Mouse (Mus musculus): ENCODE measurements around the gene Gdap2. TPM values are rescaled to one million over a fixed set of nuclear protein-coding genes. Genes with fewer than 3 reads are reported as not detected.
A peak's percentile ranks its signal among the peaks of the same experiment; 100 is the strongest.

The Gdap2 gene
- 37.5 and 39.7 TPM in 2 replicates for polyA plus RNA-seq (2016; fragmentation: Nextera tagmentation; extraction: Ambion mirVana)

DNA sequence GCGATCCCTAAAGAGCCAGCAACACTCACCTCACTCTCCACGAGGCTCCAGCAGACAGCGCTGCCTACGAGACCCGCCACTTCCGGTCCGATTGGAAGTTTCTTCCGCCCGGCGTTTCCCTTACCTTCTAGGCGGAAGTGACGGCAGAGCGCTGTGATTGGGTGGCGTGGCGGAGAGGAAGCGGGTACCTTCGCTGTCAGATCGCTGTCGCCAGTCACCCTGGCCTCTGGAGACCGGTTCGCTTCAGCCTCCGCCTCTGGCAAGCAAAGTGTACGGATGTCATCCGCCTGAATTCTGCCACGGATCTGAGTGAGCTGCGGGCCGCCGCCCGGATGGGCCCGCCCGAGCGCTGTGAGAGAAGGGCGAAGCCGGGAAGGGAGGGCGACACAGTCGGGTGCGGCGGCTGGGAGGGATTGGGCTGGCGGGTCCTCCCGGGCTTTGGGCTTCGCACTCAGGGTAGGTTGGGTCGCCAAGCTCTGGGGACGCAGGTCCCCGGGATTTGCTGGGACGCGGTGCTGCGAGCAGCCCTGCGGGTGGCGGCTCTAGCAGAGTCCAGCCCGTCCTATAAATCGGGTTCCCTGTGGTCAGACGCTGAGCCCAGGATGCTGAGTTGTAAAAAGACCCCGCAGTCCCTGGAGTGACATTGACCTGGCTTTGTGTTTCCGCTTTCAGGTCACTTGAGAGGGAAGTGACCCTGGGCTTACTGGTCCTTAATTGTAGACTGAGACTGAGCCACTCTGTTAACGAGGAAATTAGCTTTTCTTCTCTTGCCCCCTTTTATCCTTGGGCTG is at the start of gene Gdap2, which contains the start of gene Wdr3:
Gdap2 (plus strand) TSS at position 67 of the 791 bp plus-strand sequence.
Wdr3 (minus strand) TSS at position 93 of the 791 bp plus-strand sequence.
- Histone ChIP-seq H3K4me3 (peak within 1 kb of the TSS; percentile 91), H3K9ac (replicated peaks) (peak within 1 kb of the TSS; percentile 89), H3K36me3 (peaks cover 26% of the 10 kb centered on the region), H3K27me3 (no peaks in the 10 kb centered on the region), H3K4me1 (peaks cover 13% of the 10 kb centered on the region), H3K27ac (replicated peaks) (peak within 1 kb of the TSS; percentile 92), H3K4me2 (replicated peaks) (peak within 1 kb of the TSS; percentile 83), H3K9me3 (no peaks in the 10 kb centered on the region)
- WGBS, result under 1% methylated on average over 55 of the region's 55 CpGs
- peak; percentile 99 for ATAC-seq (ENCODE audit: low FRiP score, low read depth)

DNA sequence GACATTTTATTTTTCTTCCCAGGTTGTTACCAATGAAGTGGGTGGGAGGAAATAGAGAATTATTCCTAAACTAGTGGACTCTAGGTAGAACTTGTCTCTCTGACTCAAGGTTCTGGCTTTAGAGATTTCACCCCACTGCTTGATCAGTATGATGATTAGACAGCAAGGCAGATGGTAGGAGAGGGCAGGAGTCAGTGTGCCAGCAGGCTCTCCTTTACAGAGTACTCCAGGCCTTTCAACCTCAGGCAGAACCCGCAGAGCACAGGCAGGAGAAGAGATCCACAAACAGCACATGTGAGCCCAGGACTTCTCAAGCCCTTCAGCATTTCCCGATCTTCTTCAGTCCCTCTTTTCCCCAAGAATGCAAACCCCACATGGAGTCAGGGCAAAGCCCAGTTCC is 43.5 kb upstream of the Gdap2 start:
- no peak overlapping the region for H3K9ac ChIP-seq (replicated peaks)
- H3K4me2 ChIP-seq (replicated peaks), result no peak overlapping the region
- ATAC-seq (ENCODE audit: low FRiP score, low read depth), result no peak
- H3K9me3 ChIP-seq, result no peaks in the 10 kb centered on the region
- WGBS, result 93% methylated on average over 2 of the region's 2 CpGs
- H3K27ac ChIP-seq (replicated peaks), result no peak overlapping the region
- no peaks in the 10 kb centered on the region for H3K27me3 ChIP-seq
- no peak overlapping the region for H3K4me3 ChIP-seq
- H3K4me1 ChIP-seq, result no peaks in the 10 kb centered on the region
- no peaks in the 10 kb centered on the region for H3K36me3 ChIP-seq

DNA sequence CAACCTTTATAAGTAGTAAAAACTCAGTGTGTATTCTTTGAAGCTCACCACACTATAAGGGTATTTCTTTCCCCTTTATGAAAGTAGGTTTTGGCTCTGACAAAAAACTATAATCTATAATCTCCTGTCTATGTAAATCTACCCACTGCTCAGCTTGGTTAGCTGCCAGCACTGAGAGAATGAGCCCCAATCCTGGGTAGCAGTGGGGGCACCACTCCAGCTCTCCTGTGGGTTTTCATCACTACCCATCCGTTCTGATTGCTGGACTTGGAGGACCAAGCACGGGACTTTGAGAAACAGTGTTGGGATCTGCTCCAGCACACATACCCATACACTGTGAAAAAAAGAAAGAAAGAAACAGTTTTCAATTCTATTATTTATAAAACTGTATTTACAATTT is 40.2 kb upstream of the Gdap2 start:
- Histone ChIP-seq H3K4me1 (no peaks in the 10 kb centered on the region), H3K36me3 (no peaks in the 10 kb centered on the region), H3K4me2 (replicated peaks) (no peak overlapping the region), H3K9ac (replicated peaks) (no peak overlapping the region), H3K4me3 (no peak overlapping the region), H3K9me3 (no peaks in the 10 kb centered on the region), H3K27me3 (no peaks in the 10 kb centered on the region), H3K27ac (replicated peaks) (no peak overlapping the region)
- ATAC-seq (ENCODE audit: low FRiP score, low read depth), result no peak
- WGBS, result 82% methylated on average over 2 of the region's 2 CpGs

DNA sequence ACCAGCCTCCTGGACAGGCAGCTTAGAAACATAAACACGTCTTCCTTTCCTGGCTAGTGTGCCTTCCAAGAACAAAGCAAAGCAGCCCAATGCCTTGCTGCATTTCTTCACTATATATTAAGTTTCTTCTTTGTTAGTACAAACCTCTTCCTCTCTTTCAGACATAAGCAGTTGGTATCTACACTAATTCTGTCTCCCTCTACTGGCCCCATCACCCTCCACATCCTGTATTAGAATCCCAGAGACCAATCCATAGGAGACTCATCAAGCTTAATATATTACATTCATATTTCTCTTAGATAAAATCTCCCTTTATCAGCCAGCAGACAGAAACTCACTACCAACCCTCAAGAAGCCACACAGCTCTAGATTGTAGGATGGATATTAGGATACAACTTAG is 39.7 kb upstream of the Gdap2 start:
- H3K4me1 ChIP-seq, result no peaks in the 10 kb centered on the region

DNA sequence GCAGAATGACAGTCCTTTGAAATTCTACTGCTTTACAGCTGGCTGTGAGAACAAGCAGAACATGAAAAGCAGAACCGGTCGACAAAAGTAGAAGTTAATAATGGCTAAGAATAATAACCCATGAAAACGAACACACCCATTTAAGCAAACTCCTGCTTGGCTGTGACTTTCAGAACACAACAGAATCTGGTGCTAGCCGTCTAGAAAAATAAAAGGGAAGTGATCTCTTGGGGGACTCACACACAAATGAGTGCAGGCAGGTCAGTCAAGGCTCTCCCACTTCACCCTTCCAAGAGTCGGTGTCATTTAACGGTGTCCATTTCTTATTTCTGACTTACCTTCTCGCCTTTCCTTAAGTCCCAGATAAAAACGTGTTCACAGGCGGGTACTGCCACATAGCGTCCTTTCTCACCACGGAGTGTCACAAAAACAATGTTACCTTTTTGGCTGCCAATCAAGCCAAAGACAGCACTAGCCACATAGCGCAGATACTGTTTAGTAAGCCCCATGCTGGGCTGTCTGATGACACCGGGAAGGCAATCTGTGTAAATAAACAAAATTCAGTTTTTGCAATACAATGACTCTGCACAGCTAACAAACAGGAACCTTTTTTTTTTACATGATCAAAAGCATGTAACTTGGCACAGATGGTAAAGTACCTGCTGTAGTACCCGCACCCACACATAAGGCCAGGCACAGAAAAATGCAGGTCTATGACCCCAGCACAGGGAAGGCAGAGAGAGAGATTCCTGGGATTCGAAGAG is 1.3 kb upstream of the Gdap2 start:
- 87% methylated on average over 15 of the region's 15 CpGs for WGBS
- Histone ChIP-seq H3K27me3 (no peaks in the 10 kb centered on the region), H3K9ac (replicated peaks) (peak overlapping the region; percentile 89; the same call in 1 of the 2 replicates), H3K4me3 (peak overlapping the region; percentile 91), H3K9me3 (no peaks in the 10 kb centered on the region), H3K4me2 (replicated peaks) (peak overlapping the region; percentile 83), H3K36me3 (peaks cover 33% of the 10 kb centered on the region), H3K4me1 (peaks cover 13% of the 10 kb centered on the region), H3K27ac (replicated peaks) (no peak overlapping the region)
- no peak for ATAC-seq (ENCODE audit: low FRiP score, low read depth)

More for the DNA sequence above, 39.7 kb upstream of the Gdap2 start:
- Histone ChIP-seq H3K4me2 (replicated peaks) (no peak overlapping the region), H3K27me3 (no peaks in the 10 kb centered on the region), H3K36me3 (no peaks in the 10 kb centered on the region), H3K9me3 (no peaks in the 10 kb centered on the region), H3K9ac (replicated peaks) (no peak overlapping the region), H3K4me3 (no peak overlapping the region), H3K27ac (replicated peaks) (no peak overlapping the region)
- ATAC-seq (ENCODE audit: low FRiP score, low read depth), result no peak
- 84% methylated on average over 1 of the region's 1 CpGs for WGBS

DNA sequence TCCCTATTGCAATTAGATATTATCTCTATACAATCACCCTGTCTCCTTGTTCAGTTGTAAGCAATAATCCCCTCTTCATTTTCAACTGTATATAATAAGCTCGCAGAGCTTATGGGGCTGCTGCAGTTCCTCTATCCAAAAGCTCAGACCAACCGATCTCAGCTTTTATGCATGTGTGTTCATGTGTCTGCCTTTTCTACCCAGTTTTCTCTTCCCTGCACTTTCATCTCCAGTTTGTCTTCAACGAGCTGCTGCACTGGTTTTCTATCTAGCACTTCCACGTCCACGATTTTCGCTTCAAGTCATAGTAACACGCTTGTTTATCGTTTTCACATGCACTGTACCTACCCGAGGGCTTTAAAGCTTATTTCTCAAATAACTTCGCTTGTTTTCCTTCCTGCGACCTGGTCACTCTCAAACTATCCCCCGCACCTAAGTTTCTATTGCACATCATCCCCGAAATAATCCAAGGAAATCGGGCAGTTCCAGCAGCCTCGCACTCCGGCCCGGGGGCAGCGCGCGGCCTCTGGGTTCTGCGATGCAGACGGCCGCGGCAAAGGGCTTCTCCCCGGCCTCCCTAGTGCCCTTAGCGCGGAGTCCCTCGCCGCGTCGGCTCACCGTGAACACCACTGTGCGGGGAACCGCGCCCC is 391 bp upstream of the Gdap2 start:
- no peaks in the 10 kb centered on the region for H3K9me3 ChIP-seq
- peak overlapping the region; percentile 83 for H3K4me2 ChIP-seq (replicated peaks)
- peak overlapping the region; percentile 89 for H3K9ac ChIP-seq (replicated peaks)
- no peaks in the 10 kb centered on the region for H3K27me3 ChIP-seq
- H3K36me3 ChIP-seq, result peaks cover 30% of the 10 kb centered on the region
- WGBS, result 1% methylated on average over 35 of the region's 35 CpGs
- H3K4me3 ChIP-seq, result peak overlapping the region; percentile 91
- ATAC-seq (ENCODE audit: low FRiP score, low read depth), result no peak
- H3K27ac ChIP-seq (replicated peaks), result peak overlapping the region; percentile 92; the same call in 1 of the 2 replicates
- peaks cover 13% of the 10 kb centered on the region for H3K4me1 ChIP-seq

DNA sequence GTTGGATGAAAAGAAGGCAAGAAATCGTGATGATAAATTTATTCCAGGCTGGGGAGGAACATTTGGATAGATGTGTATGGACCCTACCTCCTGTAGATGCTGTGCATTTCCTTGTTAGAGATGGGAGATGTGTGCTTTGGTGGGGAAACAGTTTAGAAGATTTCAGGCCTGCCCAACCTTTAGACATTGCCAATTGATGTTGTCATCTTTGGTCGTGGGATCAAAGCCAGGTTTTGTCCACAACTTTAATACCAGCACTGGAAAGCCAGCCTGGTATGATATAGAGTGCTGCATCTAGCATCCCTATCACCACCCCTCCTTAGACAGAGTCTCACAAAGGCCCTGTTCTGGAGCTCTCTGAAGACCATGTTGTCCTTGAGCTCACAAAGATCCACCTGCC is 1.4 kb downstream of the Gdap2 start:
- Histone ChIP-seq H3K4me2 (replicated peaks) (no peak overlapping the region), H3K9me3 (no peaks in the 10 kb centered on the region), H3K27me3 (no peaks in the 10 kb centered on the region), H3K36me3 (peaks cover 22% of the 10 kb centered on the region), H3K4me3 (no peak overlapping the region), H3K9ac (replicated peaks) (no peak overlapping the region), H3K4me1 (peaks cover 13% of the 10 kb centered on the region), H3K27ac (replicated peaks) (no peak overlapping the region)
- WGBS, result 87% methylated on average over 2 of the region's 2 CpGs
- no peak for ATAC-seq (ENCODE audit: low FRiP score, low read depth)

DNA sequence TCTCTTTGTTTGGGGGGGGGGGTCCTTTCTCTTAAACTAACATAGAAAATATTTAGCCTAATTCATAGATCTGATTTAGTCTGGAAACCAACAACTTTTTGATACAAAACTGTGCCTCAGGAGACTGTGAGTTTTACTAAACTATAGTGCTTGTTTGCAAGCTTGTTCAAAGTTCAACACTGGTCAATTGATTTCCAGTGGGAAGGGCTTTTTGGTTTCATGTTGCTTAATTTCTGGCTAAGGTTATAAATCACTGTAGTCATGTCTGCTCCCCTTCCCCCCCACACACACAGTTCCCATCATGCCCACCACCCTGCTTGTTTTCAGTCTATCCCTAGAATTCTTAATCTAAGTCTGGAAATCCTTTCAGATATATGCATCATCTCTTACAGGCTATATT is 2.8 kb downstream of the Gdap2 start:
- ATAC-seq (ENCODE audit: low FRiP score, low read depth), result no peak
- Histone ChIP-seq H3K9me3 (no peaks in the 10 kb centered on the region), H3K4me3 (no peak overlapping the region), H3K9ac (replicated peaks) (no peak overlapping the region), H3K4me1 (peaks cover 13% of the 10 kb centered on the region), H3K4me2 (replicated peaks) (no peak overlapping the region), H3K27ac (replicated peaks) (no peak overlapping the region), H3K27me3 (no peaks in the 10 kb centered on the region), H3K36me3 (peaks cover 11% of the 10 kb centered on the region; the same call in 1 of the 2 replicates)

DNA sequence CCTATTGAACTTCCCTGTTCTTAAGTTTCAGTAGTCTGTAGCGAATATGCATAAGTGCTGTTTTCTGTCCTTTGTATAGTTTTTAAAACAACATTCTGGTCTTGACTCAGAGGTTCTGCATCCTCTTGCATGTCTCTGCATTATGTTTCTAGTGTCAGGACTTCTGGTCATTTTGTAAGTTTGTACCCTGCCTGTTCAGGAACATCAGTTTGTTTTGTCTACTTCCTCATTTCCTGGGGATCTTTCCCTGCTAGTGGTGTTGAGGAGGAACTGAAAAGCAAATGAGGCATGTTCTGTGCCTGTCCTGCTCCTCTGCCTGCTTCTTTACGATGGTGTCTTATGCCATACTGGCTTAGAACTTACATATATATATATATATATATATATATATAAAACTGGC is 13.8 kb downstream of the Gdap2 start:
- Histone ChIP-seq H3K4me3 (no peak overlapping the region), H3K27ac (replicated peaks) (no peak overlapping the region), H3K36me3 (peaks cover 74% of the 10 kb centered on the region), H3K9me3 (no peaks in the 10 kb centered on the region), H3K4me2 (replicated peaks) (no peak overlapping the region), H3K9ac (replicated peaks) (no peak overlapping the region), H3K27me3 (no peaks in the 10 kb centered on the region), H3K4me1 (no peaks in the 10 kb centered on the region)
- 82% methylated on average over 2 of the region's 2 CpGs for WGBS
- no peak for ATAC-seq (ENCODE audit: low FRiP score, low read depth)

DNA sequence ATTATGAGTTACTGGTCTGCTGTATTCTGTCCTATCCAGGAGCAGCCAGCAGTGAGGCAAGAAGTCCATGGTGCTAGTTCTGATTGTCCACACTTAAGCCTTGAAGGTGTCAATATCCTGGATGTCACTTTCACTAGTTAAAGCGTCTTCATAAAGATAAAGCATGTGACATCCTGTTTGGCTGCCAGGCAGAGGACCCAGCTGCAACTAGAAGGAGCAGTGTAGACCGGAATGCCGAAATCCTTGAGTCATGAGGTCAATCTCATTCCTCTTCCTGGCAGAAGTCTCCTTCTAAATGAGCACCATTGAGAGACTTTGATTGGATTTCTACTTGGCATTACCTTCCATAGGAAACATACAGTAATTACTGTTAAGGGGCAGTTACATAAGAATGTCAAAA is 18.3 kb downstream of the Gdap2 start:
- Histone ChIP-seq H3K4me1 (no peaks in the 10 kb centered on the region), H3K4me2 (replicated peaks) (no peak overlapping the region), H3K4me3 (no peak overlapping the region), H3K27me3 (no peaks in the 10 kb centered on the region), H3K9ac (replicated peaks) (no peak overlapping the region), H3K9me3 (no peaks in the 10 kb centered on the region), H3K36me3 (peaks cover 68% of the 10 kb centered on the region), H3K27ac (replicated peaks) (no peak overlapping the region)
- WGBS, result 81% methylated on average over 3 of the region's 3 CpGs
- ATAC-seq (ENCODE audit: low FRiP score, low read depth), result no peak

DNA sequence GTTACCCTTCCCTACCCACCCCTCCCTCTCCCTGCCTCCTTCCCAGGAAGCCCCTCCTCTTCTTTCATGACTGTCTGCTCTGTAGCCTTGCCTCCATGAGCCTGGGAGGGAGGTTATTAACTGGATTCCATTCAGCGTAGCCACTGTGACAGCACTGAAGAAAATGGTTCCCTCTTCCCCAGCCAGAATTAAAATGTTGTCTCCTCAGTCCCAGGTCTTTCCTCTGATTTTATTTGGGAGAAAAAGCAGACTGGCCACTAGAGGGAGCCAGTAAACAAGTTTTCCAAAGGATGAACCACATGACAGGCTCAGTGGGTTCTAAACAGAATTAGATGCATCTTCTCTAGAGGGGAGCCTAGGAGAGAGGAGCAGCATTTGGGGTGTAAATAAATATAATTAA is 27.3 kb downstream of the Gdap2 start:
- peak; percentile 87 for ATAC-seq (ENCODE audit: low FRiP score, low read depth)
- WGBS, result 71% methylated on average over 1 of the region's 1 CpGs
- Histone ChIP-seq H3K4me2 (replicated peaks) (no peak overlapping the region), H3K9me3 (no peaks in the 10 kb centered on the region), H3K4me1 (no peaks in the 10 kb centered on the region), H3K9ac (replicated peaks) (no peak overlapping the region), H3K27me3 (no peaks in the 10 kb centered on the region), H3K36me3 (peaks cover 39% of the 10 kb centered on the region), H3K4me3 (no peak overlapping the region), H3K27ac (replicated peaks) (no peak overlapping the region)

DNA sequence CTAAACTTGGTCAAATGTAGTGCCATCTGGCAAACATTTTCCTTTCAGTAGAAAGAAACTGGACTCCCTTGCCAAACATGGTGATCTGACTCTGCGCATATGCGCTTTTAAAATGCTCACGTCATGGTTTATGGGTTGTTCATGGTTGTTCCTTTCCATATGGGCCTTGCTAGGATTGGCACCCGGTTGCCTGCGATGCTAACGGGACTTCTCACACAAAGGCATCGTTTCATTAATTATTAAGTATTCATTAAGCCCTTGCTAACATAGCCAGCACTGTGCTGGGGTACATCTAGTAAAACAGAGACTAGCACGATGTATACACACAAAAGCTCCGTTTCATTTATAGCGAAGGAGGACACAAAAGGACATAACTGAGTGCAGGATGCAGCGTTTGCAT is 27.7 kb downstream of the Gdap2 start:
- Histone ChIP-seq H3K36me3 (peaks cover 39% of the 10 kb centered on the region), H3K9ac (replicated peaks) (no peak overlapping the region), H3K27me3 (no peaks in the 10 kb centered on the region), H3K4me1 (no peaks in the 10 kb centered on the region), H3K4me2 (replicated peaks) (no peak overlapping the region), H3K4me3 (no peak overlapping the region), H3K9me3 (no peaks in the 10 kb centered on the region), H3K27ac (replicated peaks) (no peak overlapping the region)
- peak; percentile 70; the same call in 1 of the 2 replicates for ATAC-seq (ENCODE audit: low FRiP score, low read depth)
- whole genome bisulfite sequencing, result 85% methylated on average over 11 of the region's 11 CpGs
